Mouse (Mus musculus) MEL (cell line): ENCODE measurements around the gene Hoxa11. TPM values are rescaled to one million over a fixed set of nuclear protein-coding genes. Genes with fewer than 3 reads are reported as not detected.

ENCODE experiments used
- DNase-seq: peaks from one replicate; pipeline ENCODE4 v3.0.0; 2011; ENCODE audit warnings: low read depth, low spot score
- H3K27ac ChIP-seq: 2 replicates; pipeline ENCODE4 v1.5.1; 2012; ENCODE audit warnings: low read depth, mild to moderate bottlenecking, control low read depth, low read length, moderate library complexity; ENCODE audit not compliant: control insufficient read depth
- H3K27me3 ChIP-seq, 2 experiments: fragments of 150-350 bp in 1 of 2; sonication (generic) in 1 of 2; 2 replicates each; pipeline ENCODE4 v1.6.1; 2012; ENCODE audit warnings: low read length in 2 of 2, mild to moderate bottlenecking in 2 of 2, improper control_type of control experiment in 1 of 2, moderate library complexity in 1 of 2; ENCODE audit not compliant: insufficient read depth in 2 of 2, control insufficient read depth in 1 of 2
- H3K36me3 ChIP-seq, 2 experiments: 2 replicates each; pipeline ENCODE4 v1.6.1; 2012 to 2014; ENCODE audit warnings: low read length in 2 of 2, improper control_type of control experiment in 1 of 2, inconsistent platforms in 1 of 2, mild to moderate bottlenecking in 1 of 2; ENCODE audit not compliant: insufficient read depth in 2 of 2, control insufficient read depth in 1 of 2
- H3K4me1 ChIP-seq, 2 experiments: fragments of 150-350 bp in 1 of 2; sonication (generic) in 1 of 2; 2 replicates each; pipeline ENCODE4 v1.6.1; 2012; ENCODE audit warnings: low read length in 2 of 2, improper control_type of control experiment in 1 of 2, mild to moderate bottlenecking in 1 of 2; ENCODE audit not compliant: insufficient read depth in 2 of 2, control insufficient read depth in 1 of 2
- H3K4me3 ChIP-seq, 2 experiments: fragments of 150-350 bp in 1 of 2; sonication (generic) in 1 of 2; 2 replicates each; pipeline ENCODE4 v1.5.1; 2012; ENCODE audit warnings: low read depth in 2 of 2, low read length in 2 of 2, mild to moderate bottlenecking in 2 of 2, moderate library complexity in 2 of 2, control low read depth in 1 of 2, improper control_type of control experiment in 1 of 2; ENCODE audit not compliant: control insufficient read depth in 1 of 2, insufficient read depth in 1 of 2
- H3K79me2 ChIP-seq: 2 replicates; pipeline ENCODE4 v1.6.1; 2012; ENCODE audit warnings: mild to moderate bottlenecking, low read length, moderate library complexity; ENCODE audit not compliant: control insufficient read depth, poor library complexity, insufficient read depth
- H3K9ac ChIP-seq: 2 replicates; pipeline ENCODE4 v1.6.1; 2012; ENCODE audit warnings: low read depth, mild to moderate bottlenecking, control low read depth, low read length, moderate library complexity; ENCODE audit not compliant: control insufficient read depth, poor library complexity, severe bottlenecking
- H3K9me3 ChIP-seq: fragments of 150-350 bp; sonication (generic); replicated peaks from 2 replicates; pipeline ENCODE4 v1.6.1; 2012; ENCODE audit warnings: mild to moderate bottlenecking, low read length, improper control_type of control experiment, moderate library complexity; ENCODE audit not compliant: insufficient read depth
- BHLHE40 ChIP-seq: IDR thresholded peaks from 2 replicates; pipeline ENCODE4 v1.6.1; 2012; ENCODE audit warnings: low read depth, mild to moderate bottlenecking, inconsistent platforms, low read length, improper control_type of control experiment, borderline replicate concordance
- CHD1 ChIP-seq: IDR thresholded peaks from 2 replicates; pipeline ENCODE4 v1.6.1; 2012; ENCODE audit warnings: low read depth, mild to moderate bottlenecking, inconsistent platforms, low read length, improper control_type of control experiment
- CTCF ChIP-seq, 3 experiments: IDR thresholded peaks in 2 of 3; conservative IDR thresholded peaks in 1 of 3; 2 replicates each; pipeline ENCODE4 v1.5.1; 2011 to 2012; ENCODE audit warnings: low read length in 3 of 3, low read depth in 2 of 3, mild to moderate bottlenecking in 2 of 3, improper control_type of control experiment in 1 of 3, inconsistent platforms in 1 of 3, mixed read lengths in 1 of 3, moderate library complexity in 1 of 3; ENCODE audit not compliant: control insufficient read depth in 1 of 3, insufficient read depth in 1 of 3, poor library complexity in 1 of 3, severe bottlenecking in 1 of 3
- ELF1 ChIP-seq: IDR thresholded peaks from 2 replicates; pipeline ENCODE4 v1.6.1; 2014; ENCODE audit warnings: low read depth, mild to moderate bottlenecking, inconsistent platforms, low read length, improper control_type of control experiment, moderate library complexity
- EP300 ChIP-seq, 2 experiments: IDR thresholded peaks; 2 replicates each; pipeline ENCODE4 v1.6.1; 2011; ENCODE audit warnings: improper control_type of control experiment in 2 of 2, low read length in 2 of 2, low read depth in 1 of 2, mild to moderate bottlenecking in 1 of 2
- MAX ChIP-seq: IDR thresholded peaks from 2 replicates; pipeline ENCODE4 v1.6.1; 2011; ENCODE audit warnings: low read length, improper control_type of control experiment
- MEF2A ChIP-seq: IDR thresholded peaks from 2 replicates; pipeline ENCODE4 v1.6.1; 2014; ENCODE audit warnings: low read depth, mild to moderate bottlenecking, inconsistent platforms, low read length, improper control_type of control experiment; ENCODE audit not compliant: poor library complexity, insufficient replicate concordance, severe bottlenecking; ENCODE audit errors: extremely low read depth
- MYC ChIP-seq: IDR thresholded peaks from 2 replicates; pipeline ENCODE4 v1.6.1; 2011; ENCODE audit warnings: low read depth, mild to moderate bottlenecking, low read length, improper control_type of control experiment, moderate library complexity
- POLR2AphosphoS2 ChIP-seq: IDR thresholded peaks from 2 replicates; pipeline ENCODE4 v1.6.1; 2011; ENCODE audit warnings: low read length, improper control_type of control experiment
- POLR2AphosphoS5 ChIP-seq: IDR thresholded peaks from 2 replicates; pipeline ENCODE4 v1.6.1; 2012; ENCODE audit warnings: low read depth, borderline replicate concordance, mild to moderate bottlenecking, inconsistent platforms, low read length, moderate library complexity, mixed read lengths
- RAD21 ChIP-seq: IDR thresholded peaks from 2 replicates; pipeline ENCODE4 v1.6.1; 2011; ENCODE audit warnings: mild to moderate bottlenecking, low read depth, low read length, improper control_type of control experiment
- SIN3A ChIP-seq: IDR thresholded peaks from 2 replicates; pipeline ENCODE4 v1.6.1; 2012; ENCODE audit warnings: low read length, improper control_type of control experiment, inconsistent platforms
- SMC3 ChIP-seq: IDR thresholded peaks from 2 replicates; pipeline ENCODE4 v1.6.1; 2011; ENCODE audit warnings: low read depth, low read length, improper control_type of control experiment
- USF2 ChIP-seq, 2 experiments: IDR thresholded peaks; 2 replicates each; pipeline ENCODE4 v1.6.1; 2011 to 2012; ENCODE audit warnings: improper control_type of control experiment in 2 of 2, low read length in 2 of 2, borderline replicate concordance in 1 of 2, inconsistent platforms in 1 of 2, low read depth in 1 of 2, mild to moderate bottlenecking in 1 of 2; ENCODE audit not compliant: insufficient read depth in 1 of 2
- ZC3H11A ChIP-seq: IDR thresholded peaks from 2 replicates; pipeline ENCODE4 v1.6.1; 2012; ENCODE audit warnings: low read depth, mild to moderate bottlenecking, inconsistent platforms, low read length, improper control_type of control experiment
- polyA plus RNA-seq, 2 experiments: library from polyadenylated mRNA; stranded (reverse) in 1 of 2; unstranded in 1 of 2; fragments of >175 nt in 1 of 2; fragments of >200 nt in 1 of 2; gene quantifications; 2 replicates each; pipeline versions ENCODE4 v1.2.1 to v1.2.4; 2012; ENCODE audit warnings: low replicate concordance in 2 of 2, low read depth in 1 of 2; ENCODE audit not compliant: insufficient read length in 2 of 2, insufficient read depth in 1 of 2, missing spikeins in 1 of 2
- total RNA-seq: library from RNA; depleted of rRNA; stranded (reverse); fragments of 300-350 nt; gene quantifications from 2 replicates; pipeline ENCODE4 v1.2.3, GENCODE M21; 2012

Gene Hoxa11
- total and polyA plus RNA-seq, 3 experiments: not detected

DNA sequence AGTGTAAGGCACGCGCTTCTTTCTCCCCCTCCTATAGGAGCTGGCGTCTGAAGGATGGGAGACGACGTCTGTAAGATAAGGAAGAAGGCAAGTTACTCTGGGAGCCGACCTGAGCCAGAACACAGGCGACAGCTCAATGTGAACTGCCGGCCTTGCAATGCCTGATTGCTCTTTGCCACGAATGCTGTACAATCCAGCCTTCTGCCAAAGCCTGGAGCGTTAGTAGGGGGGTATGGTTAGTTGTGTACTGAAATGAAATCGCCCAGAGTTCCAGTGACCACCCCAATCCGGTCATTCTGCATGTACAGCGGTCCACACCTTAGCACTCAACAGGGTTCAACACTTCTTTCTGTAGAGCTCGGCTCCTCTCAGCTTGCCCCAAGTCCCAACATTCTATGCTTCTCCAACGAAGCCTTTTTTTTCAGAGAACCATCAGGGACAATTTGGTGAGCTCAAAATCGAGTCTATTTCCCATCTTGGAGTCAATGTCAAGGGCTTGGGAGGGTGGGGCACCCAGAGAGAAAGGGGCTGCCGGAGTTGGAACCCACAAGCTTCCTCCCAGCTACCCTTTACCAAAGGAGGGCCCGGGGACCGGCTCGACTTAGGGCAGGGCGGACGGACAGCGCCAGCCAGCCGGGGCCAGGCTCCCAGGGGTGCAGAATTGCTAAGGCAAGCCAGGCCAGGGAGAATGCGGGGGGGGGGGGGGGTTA, 13.6 kb upstream of the Hoxa11 start:
- H3K27ac ChIP-seq: no peak overlapping the region
- TF ChIP-seq SMC3: no peak
- no peak for TF ChIP-seq ELF1
- no peak for TF ChIP-seq CHD1
- TF ChIP-seq MEF2A: no peak
- H3K9ac ChIP-seq: no peak overlapping the region
- DNase-seq: no peak
- H3K27me3 ChIP-seq: no peaks in the 10 kb centered on the region
- H3K4me3 ChIP-seq: no peak overlapping the region
- H3K36me3 ChIP-seq: no peaks in the 10 kb centered on the region
- H3K9me3 ChIP-seq: no peaks in the 10 kb centered on the region
- H3K4me1 ChIP-seq: no peaks in the 10 kb centered on the region
- no peaks in the 10 kb centered on the region for H3K79me2 ChIP-seq

DNA sequence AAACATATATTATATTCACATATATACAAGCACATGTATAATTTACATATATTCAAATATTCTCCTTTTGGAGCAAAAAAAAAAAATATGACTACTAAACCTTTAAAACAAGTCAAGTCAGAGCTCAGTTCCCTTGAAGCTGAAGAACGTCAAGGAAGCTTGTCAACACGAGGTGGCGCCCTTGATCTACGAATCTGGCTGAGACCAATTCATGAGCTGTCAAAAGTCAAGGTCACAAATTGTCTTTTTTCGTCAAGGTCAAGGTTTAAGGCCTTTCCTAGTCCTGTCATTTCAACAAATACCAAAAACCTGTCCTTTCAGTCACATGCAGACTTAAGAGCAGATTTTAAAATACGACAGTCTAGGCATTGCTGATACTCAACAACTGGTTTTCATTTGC, 11.3 kb upstream of the Hoxa11 start:
- no peaks in the 10 kb centered on the region for H3K4me1 ChIP-seq
- no peaks in the 10 kb centered on the region for H3K27me3 ChIP-seq
- no peaks in the 10 kb centered on the region for H3K36me3 ChIP-seq
- no peaks in the 10 kb centered on the region for H3K9me3 ChIP-seq
- peak; percentile 73 for DNase-seq
- no peak overlapping the region for H3K27ac ChIP-seq
- H3K79me2 ChIP-seq: no peaks in the 10 kb centered on the region
- H3K9ac ChIP-seq: no peak overlapping the region
- no peak overlapping the region for H3K4me3 ChIP-seq
- peak; percentile 97 for TF ChIP-seq RAD21
- no peak for TF ChIP-seq SIN3A
- no peak for TF ChIP-seq POLR2AphosphoS5
- TF ChIP-seq SMC3: peak; percentile 96
- no peak for TF ChIP-seq EP300 (IDR thresholded peaks at IDR 0.05; ENCODE audit: low read depth in 1 of 2, low read length in 2 of 2)
- no peak for TF ChIP-seq MYC
- TF ChIP-seq MEF2A: no peak
- TF ChIP-seq CTCF (IDR thresholded peaks at IDR 0.05 in 2 of 3, conservative IDR thresholded peaks at IDR 0.05 in 1 of 3; ENCODE audit: control insufficient read depth in 1 of 3, insufficient read depth in 1 of 3, low read depth in 2 of 3, low read length in 3 of 3, poor library complexity in 1 of 3, severe bottlenecking in 1 of 3): peak; percentile 37 to 90 (median 79)
- no peak for TF ChIP-seq MAX
- TF ChIP-seq POLR2AphosphoS2: no peak
- TF ChIP-seq USF2 (IDR thresholded peaks at IDR 0.05; ENCODE audit: borderline replicate concordance in 1 of 2, insufficient read depth in 1 of 2, low read depth in 1 of 2, low read length in 2 of 2): no peak
- peak; percentile 93 for TF ChIP-seq ZC3H11A
- TF ChIP-seq BHLHE40: no peak
- TF ChIP-seq, all 39 proteins: peak for 4
